Mouse (Mus musculus) heart, adult 11 months (tissue): ENCODE results near the gene Zbtb9.
"Not testable (repeated sequence)": the region's sequence is repeated elsewhere in the genome, so short reads cannot be mapped to it uniquely, and the experiment has no call there.

ENCODE experiments used
- DNase-seq: peaks from one replicate; pipeline ENCODE4 v3.0.0; 2022

Zbtb9 gene

GRCm38 (mm10) chr17:26972107-26972506 is 860 bp upstream of the Zbtb9 start:
- DNase-seq, result no peak

- DNase-seq, result no peak
These were observed 1.6 kb downstream of the Zbtb9 start for GRCm38 (mm10) chr17:26974547-26974946.

GRCm38 (mm10) chr17:26975415-26975814 is 2.4 kb downstream of the Zbtb9 start:
- DNase-seq, result no peak

GRCm38 (mm10) chr17:26977354-26977753 is 4.4 kb downstream of the Zbtb9 start:
- not testable (repeated sequence) for DNase-seq

- no peak for DNase-seq
These were observed 6.5 kb downstream of the Zbtb9 start for GRCm38 (mm10) chr17:26979426-26979825.

GRCm38 (mm10) chr17:26981050-26981449 is 8.1 kb downstream of the Zbtb9 start:
- DNase-seq, result no peak

GRCm38 (mm10) chr17:26983382-26983781 is 10.4 kb downstream of the Zbtb9 start:
- DNase-seq, result no peak

GRCm38 (mm10) chr17:26985503-26986179 is 12.7 kb downstream of the Zbtb9 start:
- no peak for DNase-seq

GRCm38 (mm10) chr17:26990521-26990920 is 17.6 kb downstream of the Zbtb9 start:
- no peak for DNase-seq

GRCm38 (mm10) chr17:26994410-26994809 is 21.4 kb downstream of the Zbtb9 start:
- peak; percentile 98 for DNase-seq

GRCm38 (mm10) chr17:26995006-26995405 is 22.0 kb downstream of the Zbtb9 start:
- peak; percentile 92 for DNase-seq

- DNase-seq, result no peak
These were observed 22.6 kb downstream of the Zbtb9 start for GRCm38 (mm10) chr17:26995562-26995961.

- DNase-seq, result no peak
These were observed 24.7 kb downstream of the Zbtb9 start for GRCm38 (mm10) chr17:26997661-26998060.

- DNase-seq, result no peak
These were observed 25.3 kb downstream of the Zbtb9 start for GRCm38 (mm10) chr17:26998283-26998682.

GRCm38 (mm10) chr17:26999996-27000395 is 27.0 kb downstream of the Zbtb9 start:
- no peak for DNase-seq

GRCm38 (mm10) chr17:27001151-27001550 is 28.2 kb downstream of the Zbtb9 start:
- no peak for DNase-seq

GRCm38 (mm10) chr17:27001889-27002288 is 28.9 kb downstream of the Zbtb9 start:
- DNase-seq, result no peak

GRCm38 (mm10) chr17:27004431-27004830 is 31.5 kb downstream of the Zbtb9 start:
- DNase-seq, result peak; percentile 91

GRCm38 (mm10) chr17:27004903-27005485 is 32.0 kb downstream of the Zbtb9 start:
- peak; percentile 86 for DNase-seq

- DNase-seq, result no peak
These were observed 32.7 kb downstream of the Zbtb9 start for GRCm38 (mm10) chr17:27005644-27006043.

- DNase-seq, result no peak
These were observed 35.3 kb downstream of the Zbtb9 start for GRCm38 (mm10) chr17:27008277-27008676.

- DNase-seq, result no peak
These were observed 38.2 kb downstream of the Zbtb9 start for GRCm38 (mm10) chr17:27011167-27011566.

GRCm38 (mm10) chr17:27011998-27012672 is 39.2 kb downstream of the Zbtb9 start:
- DNase-seq, result peak; percentile 96

GRCm38 (mm10) chr17:27012909-27013308 is 39.9 kb downstream of the Zbtb9 start:
- DNase-seq, result no peak
